ENCODE assay signal across 21 mouse cellular contexts in genomic region chr12:15964073-15964472, GRCm38 (mm10).
"Had no signal": no experiment of that assay in that cellular context is flagged by ENCODE, and none has a peak within 500 bp of the region (broad histone marks: within the 10 kb centered on the region; RNA-seq: fewer than 3 reads in every experiment).

No protein-coding gene starts in this region.

- H3K4me3 ChIP-seq: lung, embryonic 15.5 days; midbrain, embryonic 10.5 days; midbrain, embryonic 13.5 days; myocyte; neural tube, embryonic 13.5 days; neural tube, embryonic 15.5 days had no signal

- DNase-seq: liver, postnatal 0 days; lung, adult 2 months; lung, postnatal 14 days; lung, postnatal 36 days; retina, postnatal 1 day; right cerebral cortex, adult 18-20 months; right cerebral cortex, postnatal 25 days; right cerebral cortex, postnatal 4 days; spleen, adult 18-20 months; thymus, adult 18-20 months; thymus, postnatal 14 days; thymus, postnatal 36 days had no signal

- H3K27me3 ChIP-seq: lung, embryonic 15.5 days; midbrain, embryonic 13.5 days; neural tube, embryonic 13.5 days; neural tube, embryonic 15.5 days had no signal

- H3K9me3 ChIP-seq: lung, embryonic 15.5 days; midbrain, embryonic 10.5 days; midbrain, embryonic 13.5 days; neural tube, embryonic 13.5 days; neural tube, embryonic 15.5 days had no signal

- ATAC-seq: liver, postnatal 0 days; lung, postnatal 0 days; midbrain, embryonic 13.5 days; midbrain, embryonic 16.5 days had no signal

- H3K4me1 ChIP-seq: lung, embryonic 15.5 days; midbrain, embryonic 10.5 days; midbrain, embryonic 13.5 days; neural tube, embryonic 13.5 days; neural tube, embryonic 15.5 days had no signal

- H3K27ac ChIP-seq: lung, embryonic 15.5 days; macrophage; midbrain, embryonic 10.5 days; midbrain, embryonic 13.5 days; neural tube, embryonic 13.5 days; neural tube, embryonic 15.5 days had no signal

- H3K9ac ChIP-seq: liver, postnatal 0 days; lung, embryonic 15.5 days; midbrain, embryonic 13.5 days; neural tube, embryonic 13.5 days; neural tube, embryonic 15.5 days had no signal

- H3K36me3 ChIP-seq: lung, embryonic 15.5 days; midbrain, embryonic 10.5 days; midbrain, embryonic 13.5 days; neural tube, embryonic 13.5 days; neural tube, embryonic 15.5 days had no signal
